Mouse (Mus musculus) right cerebral cortex, postnatal 36 days (tissue): ENCODE results near the gene Astn2.

Experiments
- DNase-seq, 2 experiments: peaks; one replicate each; pipeline ENCODE4 v3.0.0; 2022; ENCODE audit warnings: low spot score in 2 of 2, mixed read lengths in 1 of 2

The Astn2 gene

GRCm38 (mm10) chr4:65864551-65864950 lies 539.9 kb downstream of the Astn2 start:
- no peak for DNase-seq

- DNase-seq: no peak
Measured at GRCm38 (mm10) chr4:65843191-65843590, 561.2 kb downstream of the Astn2 start.

- DNase-seq: peak; percentile 16 to 35
Measured at GRCm38 (mm10) chr4:65839550-65840000, 564.8 kb downstream of the Astn2 start.

- DNase-seq: no peak
Measured at GRCm38 (mm10) chr4:65838781-65839180, 565.6 kb downstream of the Astn2 start.

GRCm38 (mm10) chr4:65832971-65833370 lies 571.4 kb downstream of the Astn2 start:
- DNase-seq: no peak

GRCm38 (mm10) chr4:65831872-65832271 lies 572.5 kb downstream of the Astn2 start:
- DNase-seq: no peak

- DNase-seq: no peak
Measured at GRCm38 (mm10) chr4:65830495-65830894, 573.9 kb downstream of the Astn2 start.

- no peak for DNase-seq
Measured at GRCm38 (mm10) chr4:65821070-65821469, 583.3 kb downstream of the Astn2 start.

GRCm38 (mm10) chr4:65820236-65820635 lies 584.2 kb downstream of the Astn2 start:
- DNase-seq: no peak

- DNase-seq: no peak
Measured at GRCm38 (mm10) chr4:65819835-65820234, 584.6 kb downstream of the Astn2 start.

- no peak for DNase-seq
Measured at GRCm38 (mm10) chr4:65814176-65814535, 590.3 kb downstream of the Astn2 start.

GRCm38 (mm10) chr4:65813500-65814175 lies 590.8 kb downstream of the Astn2 start:
- no peak for DNase-seq

- DNase-seq: no peak
Measured at GRCm38 (mm10) chr4:65807341-65807740, 597.1 kb downstream of the Astn2 start.

- DNase-seq: no peak
Measured at GRCm38 (mm10) chr4:65801204-65801603, 603.2 kb downstream of the Astn2 start.

- DNase-seq: no peak
Measured at GRCm38 (mm10) chr4:65791051-65791450, 613.4 kb downstream of the Astn2 start.

- no peak for DNase-seq
Measured at GRCm38 (mm10) chr4:65773368-65774010, 630.9 kb downstream of the Astn2 start.

GRCm38 (mm10) chr4:65770952-65771351 lies 633.5 kb downstream of the Astn2 start:
- no peak for DNase-seq

GRCm38 (mm10) chr4:65767919-65768318 lies 636.5 kb downstream of the Astn2 start:
- DNase-seq: peak in 1 of 2 experiments; percentile 4

GRCm38 (mm10) chr4:65767431-65767830 lies 637.0 kb downstream of the Astn2 start:
- no peak for DNase-seq

- DNase-seq: no peak
Measured at GRCm38 (mm10) chr4:65765312-65765711, 639.1 kb downstream of the Astn2 start.

- no peak for DNase-seq
Measured at GRCm38 (mm10) chr4:65764275-65764674, 640.1 kb downstream of the Astn2 start.

GRCm38 (mm10) chr4:65763823-65764222 lies 640.6 kb downstream of the Astn2 start:
- DNase-seq: no peak

GRCm38 (mm10) chr4:65762116-65762515 lies 642.3 kb downstream of the Astn2 start:
- no peak for DNase-seq
